Mouse (Mus musculus) 3134 (cell line): Measurements from ENCODE around the gene Olfr1238.

ENCODE experiments used
- DNase-seq: peaks from one replicate; pipeline ENCODE4 v3.0.0-alpha.2; 2011; ENCODE audit warnings: low spot score; ENCODE audit not compliant: insufficient read length; ENCODE audit errors: extremely low read depth

Gene Olfr1238

GRCm38 (mm10) chr2:89409576-89409975 lies at the start of gene Olfr1238:
TSS of gene Olfr1238 (minus strand) at chr2:89409676.
- DNase-seq = no peak

DNA sequence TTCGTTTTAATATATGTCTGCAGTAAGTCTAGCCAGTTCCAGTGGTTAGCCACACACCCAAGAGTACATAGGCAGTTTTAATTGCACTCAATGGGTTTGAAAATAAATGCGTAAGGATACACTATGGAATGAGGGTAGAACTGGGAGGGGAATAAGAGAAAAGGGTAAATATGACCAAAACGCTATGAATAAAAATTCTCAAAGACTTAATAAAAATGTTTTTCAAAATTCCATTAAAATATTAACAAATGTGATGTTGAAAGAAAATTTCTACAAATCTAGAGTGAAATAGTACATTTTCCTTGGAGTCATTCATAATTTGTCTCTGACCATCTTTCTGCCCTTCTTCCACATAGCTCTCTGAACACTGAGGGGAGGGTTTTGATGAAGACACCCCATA lies 33.4 kb upstream of the Olfr1238 start, which contains the start of gene Olfr1240:
Gene Olfr1240, minus strand, starts transcription at position 101 of the 400 bp plus-strand sequence.
- no peak for DNase-seq

DNA sequence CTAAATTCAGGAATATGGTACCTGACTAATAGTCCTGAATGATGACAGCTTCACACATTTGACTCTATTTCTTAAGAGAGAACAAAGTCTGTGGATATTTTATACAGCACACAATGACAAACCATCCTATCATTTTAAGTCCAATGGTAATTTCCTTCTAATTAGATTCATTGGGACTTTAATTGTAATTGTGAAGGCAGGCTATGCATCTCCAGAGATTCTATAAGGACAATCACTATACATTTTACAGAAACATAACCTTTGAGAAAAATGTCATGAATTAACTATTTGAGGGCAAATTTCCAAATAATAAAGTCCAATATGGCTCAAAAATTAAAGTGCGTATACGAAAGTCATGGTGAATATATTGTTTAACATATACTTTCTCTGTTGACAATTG lies 10.8 kb upstream of the Olfr1238 start, which contains the start of gene Olfr1239:
Gene Olfr1239, minus strand, starts transcription at position 101 of the 400 bp plus-strand sequence.
- no peak for DNase-seq

DNA sequence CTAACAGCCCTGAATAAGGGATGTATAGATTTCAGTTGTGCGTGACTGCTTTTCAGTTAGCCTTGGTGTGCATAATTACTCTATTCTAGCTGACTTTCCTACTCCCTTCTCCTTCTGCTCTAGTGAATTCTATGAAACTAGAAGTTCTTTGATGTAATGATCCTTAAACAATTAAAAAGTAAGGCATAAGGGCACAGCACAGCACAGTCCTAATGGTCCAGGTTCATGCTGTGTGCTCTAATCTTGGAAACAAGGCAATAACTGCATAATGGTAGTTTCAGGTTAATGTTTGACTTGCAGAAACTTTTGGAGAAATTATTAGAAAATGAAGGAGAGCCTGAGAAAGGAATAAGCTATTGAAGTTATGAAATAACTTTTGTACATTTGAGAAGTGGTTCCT lies 5.1 kb upstream of the Olfr1238 start:
- no peak for DNase-seq

DNA sequence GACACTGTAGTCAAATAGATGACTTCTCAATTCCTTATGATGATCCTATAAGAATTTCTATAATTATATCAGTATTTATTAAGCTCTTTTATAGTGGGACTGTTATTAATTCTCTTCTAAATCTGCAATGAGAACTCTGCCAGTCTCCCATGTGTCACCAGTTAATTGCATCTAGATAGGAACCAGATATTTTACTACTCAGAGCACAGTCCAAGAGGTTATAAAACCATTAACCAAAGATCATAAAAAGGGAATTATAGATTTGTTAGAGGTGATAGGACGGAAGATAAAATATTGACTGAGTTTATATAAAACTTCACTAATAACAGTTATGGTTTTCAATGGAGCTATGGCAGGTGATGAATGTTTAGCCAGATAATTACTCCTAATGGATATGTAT lies 8.6 kb downstream of the Olfr1238 start:
- no peak for DNase-seq

DNA sequence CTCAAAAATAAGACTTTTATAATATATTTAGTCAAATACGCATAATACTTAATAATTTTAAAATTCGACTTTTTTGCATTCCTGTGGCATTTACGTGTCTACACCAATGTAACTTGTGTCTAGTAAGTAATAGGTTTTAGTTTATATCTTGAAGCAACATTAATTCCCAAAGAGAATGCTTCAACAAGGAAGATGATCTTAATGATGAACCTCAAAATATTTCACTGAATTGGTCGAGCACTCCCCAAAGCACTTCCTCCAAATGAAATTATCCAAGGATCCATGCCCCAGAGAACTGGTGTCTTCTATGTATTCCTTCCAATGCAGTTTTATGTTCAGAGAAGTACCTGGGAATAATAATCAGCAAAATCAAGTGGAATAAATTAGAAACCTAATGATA lies 44.7 kb downstream of the Olfr1238 start, which contains the start of gene Olfr1234:
Gene Olfr1234, minus strand, starts transcription at position 101 of the 400 bp plus-strand sequence.
- no peak for DNase-seq
